Mouse (Mus musculus): ENCODE data around the gene Proser3.

The Proser3 gene

GRCm38 (mm10) chr7:30552102-30553020 lies at the start of gene Proser3, which contains the start of gene Hspb6:
TSS of gene Proser3 (minus strand) at chr7:30552299.
TSS of gene Hspb6 (plus strand) at chr7:30552178.
- DNase-seq = peak; percentile 92 to 96

GRCm38 (mm10) chr7:30600651-30601050 lies 48.6 kb upstream of the Proser3 start:
- DNase-seq = no peak

DNA sequence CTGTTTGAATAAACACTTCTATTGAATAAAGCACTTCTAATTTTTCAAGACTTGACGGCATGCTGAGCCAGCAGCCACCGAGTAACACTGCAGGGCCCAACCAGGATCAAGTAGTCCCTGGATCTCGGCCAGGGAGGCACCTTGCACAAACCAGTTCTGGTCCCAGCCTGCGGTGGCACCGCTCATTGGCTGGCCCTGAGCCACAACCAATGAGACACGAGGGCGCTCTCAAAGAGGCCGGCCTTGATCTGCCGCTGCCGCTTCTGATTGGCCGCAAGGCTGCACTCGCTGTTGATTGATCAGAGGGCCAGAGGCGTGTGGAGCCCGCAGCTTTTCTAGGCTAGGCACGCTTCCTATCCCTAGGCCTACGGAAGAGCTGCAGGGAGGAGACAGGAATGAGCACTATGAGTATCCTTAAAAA lies 47.8 kb upstream of the Proser3 start:
- DNase-seq = peak; percentile 45 to 54

DNA sequence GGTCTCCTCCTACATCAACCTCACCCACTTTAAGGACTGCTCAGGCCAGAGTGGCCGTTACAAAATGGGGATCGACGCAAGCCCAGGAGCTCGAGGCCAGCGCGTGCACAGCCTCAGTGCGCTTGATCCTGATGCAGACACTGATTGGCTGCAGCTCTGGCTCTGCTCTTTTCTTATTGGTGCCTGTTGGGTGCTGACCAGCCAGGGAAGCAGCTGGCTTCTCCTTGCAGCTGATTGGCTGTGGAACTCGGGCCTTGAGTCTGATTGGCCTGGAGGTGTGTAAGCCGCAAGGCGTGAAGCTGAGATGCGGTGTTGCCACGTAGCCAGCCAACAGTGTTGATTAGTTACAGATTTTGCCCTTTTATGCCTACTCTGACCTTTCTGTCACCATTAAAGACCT lies 46.7 kb upstream of the Proser3 start, which contains the start of gene Zbtb32:
Gene Zbtb32, minus strand, starts transcription at position 124 of the 400 bp plus-strand sequence.
- no peak for DNase-seq

DNA sequence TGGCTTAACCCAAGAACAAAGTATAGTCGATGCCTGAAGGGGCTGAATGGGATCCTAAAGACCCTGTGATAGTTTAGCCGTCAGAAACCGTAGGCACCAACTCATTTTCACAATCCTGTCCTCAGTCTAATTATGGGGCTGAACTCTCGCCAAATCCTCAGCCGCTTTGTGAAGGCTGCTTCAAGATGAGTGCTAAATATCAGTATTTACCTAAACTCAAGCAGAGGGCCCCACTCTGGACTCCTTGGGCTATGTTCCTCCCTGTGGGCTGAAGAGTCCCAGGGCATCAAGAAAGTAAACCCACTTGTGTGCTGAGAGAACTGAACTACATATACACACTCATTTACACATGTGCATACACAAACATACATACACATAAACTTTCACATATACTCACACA lies 44.7 kb upstream of the Proser3 start:
- no peak for DNase-seq

GRCm38 (mm10) chr7:30596093-30596492 lies 44.0 kb upstream of the Proser3 start:
- DNase-seq = no peak

GRCm38 (mm10) chr7:30594510-30595024 lies 42.5 kb upstream of the Proser3 start:
- DNase-seq = no peak

GRCm38 (mm10) chr7:30593579-30594509 lies 41.7 kb upstream of the Proser3 start:
- no peak for DNase-seq

DNA sequence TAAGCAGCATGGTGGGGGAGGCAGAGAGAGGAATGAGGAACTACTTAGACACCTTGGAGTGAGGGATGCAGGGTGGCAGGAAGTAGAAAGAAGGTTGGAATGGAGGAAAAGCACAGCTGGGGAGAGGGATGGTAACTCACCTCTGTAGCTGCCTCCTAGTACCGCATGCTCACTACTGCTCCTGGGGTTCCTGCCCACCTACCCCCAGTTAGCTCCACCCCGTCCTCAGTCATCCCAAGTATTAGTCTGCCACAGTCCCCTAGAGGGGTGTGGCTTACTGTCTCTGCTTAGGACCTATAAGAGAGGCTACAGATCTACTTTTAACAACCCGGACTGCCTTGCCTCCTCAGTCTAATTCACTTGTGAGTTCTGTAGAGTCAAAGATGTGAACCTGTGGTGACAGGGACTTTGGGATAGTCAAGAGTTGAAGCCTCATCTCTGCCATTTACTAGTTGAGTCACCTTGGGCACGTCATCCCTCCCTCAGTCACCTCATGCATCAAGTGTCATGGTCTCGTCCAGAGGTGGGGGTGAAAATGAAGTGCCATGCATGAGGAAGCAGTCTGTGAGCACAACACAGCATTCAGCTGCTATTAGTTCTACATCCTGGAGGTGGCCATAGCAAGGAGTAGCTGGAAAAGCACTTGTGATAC lies 40.8 kb upstream of the Proser3 start:
- no peak for DNase-seq

GRCm38 (mm10) chr7:30591605-30591951 lies 39.5 kb upstream of the Proser3 start:
- DNase-seq = no peak

DNA sequence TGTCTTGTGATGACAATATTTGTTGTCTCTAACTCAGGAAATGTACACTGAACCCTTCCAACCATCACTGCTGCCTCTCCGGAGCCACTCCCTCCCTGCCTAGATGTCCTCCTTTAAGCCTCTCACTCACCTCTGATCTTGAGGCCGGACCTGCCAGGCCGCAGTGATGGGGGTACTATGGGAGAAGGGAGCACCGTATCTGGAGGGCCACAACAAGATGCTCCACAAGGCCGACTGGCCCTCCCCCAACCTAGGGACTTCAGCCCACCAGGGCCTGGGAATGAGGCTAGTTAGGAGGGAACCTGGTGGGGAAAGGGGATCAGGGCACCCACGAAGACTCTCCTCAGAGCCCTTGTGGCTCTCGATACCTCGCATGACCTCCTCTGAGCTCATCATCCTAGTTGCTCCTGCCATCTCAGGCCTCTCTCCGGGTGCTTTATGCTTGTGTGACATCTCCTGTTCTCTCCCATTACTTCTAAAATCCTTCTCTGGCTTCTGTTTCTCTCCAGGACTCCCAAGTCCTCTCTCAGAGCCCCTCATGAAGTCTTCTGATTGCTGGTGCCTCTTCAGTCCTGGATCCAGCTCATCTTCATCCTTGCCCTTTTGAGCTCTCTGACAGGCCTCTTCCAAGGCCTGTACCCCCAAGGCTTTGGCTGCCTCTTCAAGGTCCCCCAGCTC lies 39.0 kb upstream of the Proser3 start:
- no peak for DNase-seq

DNA sequence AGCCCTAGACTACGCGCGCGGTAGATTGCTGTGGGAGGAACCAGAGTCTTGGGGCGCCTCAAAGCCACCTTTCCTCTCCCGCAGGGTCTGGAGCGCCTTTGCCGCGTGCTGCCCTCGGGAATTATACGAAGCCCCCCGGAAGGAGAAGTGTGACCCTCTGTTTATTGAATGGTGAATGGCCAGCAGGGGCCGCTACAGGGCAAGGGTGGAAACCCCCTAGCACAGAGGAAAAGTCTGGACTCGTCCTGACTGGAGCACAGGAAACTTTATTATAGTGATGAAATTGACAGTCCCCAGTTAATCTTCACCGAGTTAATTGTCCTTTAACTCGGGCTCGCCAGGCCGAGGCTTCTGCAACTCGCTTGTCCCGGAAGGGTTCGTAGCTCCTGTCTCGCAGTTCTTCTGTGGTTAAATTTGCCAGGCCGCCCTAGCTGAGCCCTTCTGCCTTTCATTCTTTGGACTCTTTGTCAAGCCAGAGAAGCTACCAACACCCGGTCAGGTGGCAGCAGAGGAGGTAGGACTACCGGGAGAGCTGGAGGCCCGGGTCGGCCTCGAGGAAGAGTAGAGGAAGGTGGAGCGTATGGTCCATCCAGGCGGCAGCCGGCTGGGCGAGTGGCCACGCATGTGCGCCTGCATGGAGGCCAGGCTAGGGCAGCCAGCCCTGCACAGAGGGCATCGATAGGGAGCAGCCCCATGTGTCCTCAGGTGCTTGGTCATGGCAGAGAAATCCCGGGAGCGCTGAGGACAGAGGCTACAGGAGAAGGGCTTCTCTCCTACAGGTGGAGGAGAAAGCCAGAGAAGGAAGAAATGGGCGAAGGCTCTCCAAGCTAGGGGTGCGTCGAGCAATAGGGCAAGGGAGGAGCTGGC lies 37.6 kb upstream of the Proser3 start:
- peak; percentile 60 to 79 for DNase-seq

GRCm38 (mm10) chr7:30588676-30589434 lies 36.8 kb upstream of the Proser3 start, which contains the start of gene Kmt2b:
TSS of gene Kmt2b (minus strand) at chr7:30588726.
- peak; percentile 94 to 95 for DNase-seq

- peak; percentile 51 for DNase-seq
Measured at GRCm38 (mm10) chr7:30587842-30588667, 36.0 kb upstream of the Proser3 start.

DNA sequence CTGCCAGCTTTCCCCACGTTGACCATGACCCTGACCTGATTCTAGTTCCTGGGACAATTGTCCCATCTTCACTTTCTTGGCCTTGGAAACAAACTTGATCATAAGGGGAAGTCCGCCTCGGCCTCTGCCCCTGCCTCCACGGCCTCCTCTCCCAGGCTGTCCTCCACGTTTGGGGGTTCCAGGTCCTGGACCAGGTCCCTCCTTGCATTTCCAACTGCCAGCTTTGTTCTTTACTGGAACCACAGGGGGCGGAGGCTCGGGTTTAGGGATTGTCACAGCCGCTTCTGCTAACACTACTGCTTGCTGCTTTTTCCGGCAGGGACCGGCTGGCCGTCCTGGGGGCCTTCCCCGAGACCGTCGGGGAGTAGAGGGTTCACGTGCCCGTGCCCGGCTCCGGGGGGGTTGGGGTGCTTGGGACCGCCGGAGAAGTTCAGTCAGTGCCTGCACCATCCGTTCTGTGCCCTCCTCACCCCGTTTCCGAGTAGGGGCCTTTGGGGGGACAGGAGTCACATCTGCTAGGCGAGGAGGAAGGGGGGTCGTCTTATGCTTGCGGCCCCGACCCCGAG lies 34.4 kb upstream of the Proser3 start:
- DNase-seq = no peak

DNA sequence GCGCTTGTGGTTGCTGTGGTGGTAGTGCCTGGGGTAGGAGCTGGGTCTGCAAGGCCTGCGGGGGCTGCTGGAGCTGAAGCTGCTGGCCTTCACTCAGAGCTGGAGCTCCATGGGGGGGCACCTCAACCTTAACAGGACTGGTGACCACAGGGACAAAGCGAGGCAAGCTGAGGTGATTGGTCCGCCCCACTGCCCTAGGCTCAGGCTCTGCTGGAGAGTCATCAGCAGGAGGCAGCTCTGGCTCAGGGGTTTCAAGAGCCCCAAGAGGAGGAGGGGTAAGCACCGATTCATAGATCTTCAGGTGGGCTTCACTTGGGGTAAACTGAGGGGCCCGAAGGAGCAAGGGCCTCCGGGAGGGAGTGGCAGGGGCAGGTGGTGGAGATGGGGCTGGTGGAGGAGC lies 33.1 kb upstream of the Proser3 start:
- no peak for DNase-seq

DNA sequence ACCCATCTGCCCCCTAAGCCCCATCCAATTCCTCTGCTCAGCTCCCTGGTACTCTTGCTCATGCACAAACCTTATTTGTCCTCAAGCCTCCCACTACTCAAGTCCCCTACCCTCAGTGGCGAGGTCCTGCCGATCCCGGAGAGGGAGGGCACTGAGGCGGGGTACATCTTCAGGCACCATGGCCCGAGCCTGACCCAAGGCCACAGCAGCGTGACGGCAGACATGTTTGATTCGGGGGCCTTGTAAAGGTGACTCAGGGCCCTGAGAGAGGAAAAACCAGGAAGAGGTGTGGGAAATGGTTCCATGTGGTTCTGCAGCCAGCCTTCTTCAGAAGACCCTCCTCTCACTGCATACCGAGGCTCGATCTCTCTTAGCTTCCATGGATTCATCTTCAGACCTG lies 32.2 kb upstream of the Proser3 start:
- DNase-seq = no peak

GRCm38 (mm10) chr7:30581547-30581946 lies 29.4 kb upstream of the Proser3 start:
- no peak for DNase-seq

GRCm38 (mm10) chr7:30579950-30580349 lies 27.9 kb upstream of the Proser3 start:
- DNase-seq = no peak

Data from thymus, adult 18-20 months (tissue).